Mouse (Mus musculus): ENCODE measurements around the gene Pfdn5. TPM values are rescaled to one million over a fixed set of nuclear protein-coding genes. Genes with fewer than 3 reads are reported as not detected.

The Pfdn5 gene
- polyA plus RNA-seq, 1 experiment from 2014 or later = 172 TPM

GRCm38 (mm10) chr15:102364678-102365077 is 38.8 kb downstream of the Pfdn5 start:
- no peak for ATAC-seq
- Histone ChIP-seq H3K36me3 (replicated peaks; ENCODE audit: insufficient read depth, low read length) (no peaks in the 10 kb centered on the region), H3K9ac (replicated peaks) (no peak overlapping the region), H3K4me3 (ENCODE audit: low read depth, low read length) (no peak overlapping the region), H3K4me2 (ENCODE audit: low read depth, low read length) (no peak overlapping the region), H3K4me1 (ENCODE audit: insufficient read depth) (no peaks in the 10 kb centered on the region), H3K27ac (ENCODE audit: low read depth) (no peak overlapping the region), H3K27me3 (ENCODE audit: insufficient read depth, low read length) (peaks cover 46% of the 10 kb centered on the region), H3K9me3 (ENCODE audit: low read length) (no peaks in the 10 kb centered on the region)
- TF ChIP-seq CTCF (IDR thresholded peaks at IDR 0.05; ENCODE audit: low read depth) (no peak), EP300 (IDR thresholded peaks at IDR 0.05; ENCODE audit: low read depth) (no peak)
- no peak for DNase-seq
- WGBS (ENCODE audit: insufficient replicate concordance) = 57% methylated on average over 1 of the region's 1 CpGs

- no peak overlapping the region for H3K4me3 ChIP-seq (ENCODE audit: low read depth, low read length)
- H3K9ac ChIP-seq (replicated peaks) = no peak overlapping the region
- H3K9me3 ChIP-seq (ENCODE audit: low read length) = no peaks in the 10 kb centered on the region
- DNase-seq (no peak), ATAC-seq (no peak)
- no peaks in the 10 kb centered on the region for H3K36me3 ChIP-seq (replicated peaks; ENCODE audit: insufficient read depth, low read length)
- TF ChIP-seq CTCF (IDR thresholded peaks at IDR 0.05; ENCODE audit: low read depth) (no peak), EP300 (IDR thresholded peaks at IDR 0.05; ENCODE audit: low read depth) (no peak)
- H3K27ac ChIP-seq (ENCODE audit: low read depth) = no peak overlapping the region
- peaks cover 55% of the 10 kb centered on the region for H3K27me3 ChIP-seq (ENCODE audit: insufficient read depth, low read length)
- WGBS (ENCODE audit: insufficient replicate concordance) = 27% methylated on average over 7 of the region's 7 CpGs
- H3K4me1 ChIP-seq (ENCODE audit: insufficient read depth) = no peaks in the 10 kb centered on the region
- H3K4me2 ChIP-seq (ENCODE audit: low read depth, low read length) = no peak overlapping the region
Observed at GRCm38 (mm10) chr15:102366238-102366637, 40.3 kb downstream of the Pfdn5 start.

GRCm38 (mm10) chr15:102366733-102367344 is 40.9 kb downstream of the Pfdn5 start, which contains the start of gene Sp7:
TSS of gene Sp7 (minus strand) at chr15:102367182.
- peaks cover 57% of the 10 kb centered on the region for H3K27me3 ChIP-seq (ENCODE audit: insufficient read depth, low read length)

GRCm38 (mm10) chr15:102369972-102370371 is 44.1 kb downstream of the Pfdn5 start:
- 21% methylated on average over 13 of the region's 13 CpGs for WGBS (ENCODE audit: insufficient replicate concordance)
- Histone ChIP-seq H3K9ac (replicated peaks) (no peak overlapping the region), H3K4me2 (ENCODE audit: low read depth, low read length) (no peak overlapping the region; the same call in 1 of the 2 replicates), H3K27ac (ENCODE audit: low read depth) (no peak overlapping the region), H3K36me3 (replicated peaks; ENCODE audit: insufficient read depth, low read length) (no peaks in the 10 kb centered on the region), H3K4me3 (ENCODE audit: low read depth, low read length) (no peak overlapping the region), H3K4me1 (ENCODE audit: insufficient read depth) (no peaks in the 10 kb centered on the region), H3K27me3 (ENCODE audit: insufficient read depth, low read length) (peaks cover 40% of the 10 kb centered on the region), H3K9me3 (ENCODE audit: low read length) (no peaks in the 10 kb centered on the region)
- no peak for DNase-seq
- TF ChIP-seq EP300 (IDR thresholded peaks at IDR 0.05; ENCODE audit: low read depth) (no peak), CTCF (IDR thresholded peaks at IDR 0.05; ENCODE audit: low read depth) (no peak)
- no peak for ATAC-seq

More at GRCm38 (mm10) chr15:102366733-102367344, 40.9 kb downstream of the Pfdn5 start, which contains the start of gene Sp7:
- no peak for DNase-seq
- H3K4me2 ChIP-seq (ENCODE audit: low read depth, low read length) = no peak within 1 kb of the TSS
- WGBS (ENCODE audit: insufficient replicate concordance) = 12% methylated on average over 11 of the region's 15 CpGs
- H3K4me3 ChIP-seq (ENCODE audit: low read depth, low read length) = no peak within 1 kb of the TSS
- TF ChIP-seq EP300 (IDR thresholded peaks at IDR 0.05; ENCODE audit: low read depth) = no peak
- TF ChIP-seq CTCF (IDR thresholded peaks at IDR 0.05; ENCODE audit: low read depth) = no peak
- H3K36me3 ChIP-seq (replicated peaks; ENCODE audit: insufficient read depth, low read length) = no peaks in the 10 kb centered on the region
- no peak for ATAC-seq
- no peak within 1 kb of the TSS for H3K27ac ChIP-seq (ENCODE audit: low read depth)
- H3K4me1 ChIP-seq (ENCODE audit: insufficient read depth) = no peaks in the 10 kb centered on the region
- no peaks in the 10 kb centered on the region for H3K9me3 ChIP-seq (ENCODE audit: low read length)
- no peak within 1 kb of the TSS for H3K9ac ChIP-seq (replicated peaks)

- Histone ChIP-seq H3K27ac (ENCODE audit: low read depth) (no peak overlapping the region), H3K36me3 (replicated peaks; ENCODE audit: insufficient read depth, low read length) (no peaks in the 10 kb centered on the region), H3K4me1 (ENCODE audit: insufficient read depth) (no peaks in the 10 kb centered on the region), H3K4me3 (ENCODE audit: low read depth, low read length) (no peak overlapping the region), H3K27me3 (ENCODE audit: insufficient read depth, low read length) (peaks cover 35% of the 10 kb centered on the region), H3K4me2 (ENCODE audit: low read depth, low read length) (no peak overlapping the region), H3K9me3 (ENCODE audit: low read length) (no peaks in the 10 kb centered on the region), H3K9ac (replicated peaks) (0 out of 2 replicates have a peak overlapping the region, but pooled peaks have one; percentile 7)
- WGBS (ENCODE audit: insufficient replicate concordance) = 20% methylated on average over 10 of the region's 10 CpGs
- TF ChIP-seq CTCF (IDR thresholded peaks at IDR 0.05; ENCODE audit: low read depth) (no peak), EP300 (IDR thresholded peaks at IDR 0.05; ENCODE audit: low read depth) (no peak)
- no peak for DNase-seq
- ATAC-seq = no peak
Observed at GRCm38 (mm10) chr15:102370727-102371126, 44.8 kb downstream of the Pfdn5 start.

- Histone ChIP-seq H3K27ac (ENCODE audit: low read depth) (peak overlapping the region; percentile 60; the same call in 1 of the 2 replicates), H3K4me1 (ENCODE audit: insufficient read depth) (peaks cover 13% of the 10 kb centered on the region)
Observed at GRCm38 (mm10) chr15:102376453-102377162, 50.7 kb downstream of the Pfdn5 start.

More at GRCm38 (mm10) chr15:102376453-102377162, 50.7 kb downstream of the Pfdn5 start:
- WGBS (ENCODE audit: insufficient replicate concordance) = 2% methylated on average over 32 of the region's 43 CpGs
- Histone ChIP-seq H3K36me3 (replicated peaks; ENCODE audit: insufficient read depth, low read length) (no peaks in the 10 kb centered on the region), H3K27me3 (ENCODE audit: insufficient read depth, low read length) (peaks cover 4% of the 10 kb centered on the region; the same call in 1 of the 2 replicates), H3K4me3 (ENCODE audit: low read depth, low read length) (peak overlapping the region; percentile 65), H3K4me2 (ENCODE audit: low read depth, low read length) (peak overlapping the region; percentile 98), H3K9me3 (ENCODE audit: low read length) (no peaks in the 10 kb centered on the region), H3K9ac (replicated peaks) (peak overlapping the region; percentile 67)
- TF ChIP-seq CTCF (IDR thresholded peaks at IDR 0.05; ENCODE audit: low read depth) (no peak), EP300 (IDR thresholded peaks at IDR 0.05; ENCODE audit: low read depth) (no peak)
- ATAC-seq (peak; percentile 87), DNase-seq (peak; percentile 82)
